ENCODE assay signal across 8 mouse cellular contexts in the genomic region with DNA sequence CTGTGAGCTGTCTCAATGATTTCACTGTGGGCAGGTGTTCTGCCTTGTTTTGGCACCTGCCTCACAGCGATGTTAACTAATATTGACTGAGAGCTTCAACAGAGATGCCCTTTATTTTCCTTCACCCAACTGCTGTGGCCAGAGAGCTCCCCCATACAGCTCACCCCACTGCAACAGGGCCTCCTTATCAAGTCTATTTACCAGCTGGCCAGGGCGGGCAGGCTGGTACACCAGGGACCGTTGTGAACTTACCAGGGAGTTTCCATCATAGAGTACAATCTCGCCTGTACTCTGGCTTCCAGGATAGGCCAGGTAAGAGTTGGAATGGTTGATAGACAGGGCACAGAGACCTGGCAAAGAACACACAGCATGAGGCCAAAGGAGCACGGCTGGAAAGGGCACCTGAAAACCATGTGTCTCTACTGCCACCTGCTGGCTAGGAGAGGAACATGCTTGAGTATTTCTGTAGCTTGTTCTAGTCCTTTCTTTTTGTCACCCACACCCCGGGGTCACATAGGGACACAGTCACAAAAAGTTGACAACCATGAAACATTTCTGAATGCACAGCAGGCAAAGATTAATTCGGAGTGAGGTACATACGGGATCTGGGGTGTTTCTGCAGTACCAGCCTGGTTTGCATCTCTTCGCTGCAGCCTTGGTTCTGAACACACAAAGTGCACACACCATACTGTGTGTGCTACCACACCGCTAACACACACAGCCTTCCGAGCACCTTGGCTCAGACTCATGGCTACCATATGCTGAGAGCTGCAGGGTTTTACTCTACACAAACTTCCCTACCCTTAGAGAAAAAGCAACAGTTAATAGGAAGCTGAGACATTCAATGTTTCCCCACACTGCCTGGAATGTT. TPM values are rescaled to one million over a fixed set of nuclear protein-coding genes. Genes with fewer than 3 reads are reported as not detected.
DNase-seq lines count a peak whose midpoint lies in the region; ATAC-seq and TF ChIP-seq lines count a peak whose summit lies in the region.

No protein-coding gene starts in this region.

- no peaks in the 10 kb centered on the region for H3K27me3 ChIP-seq in hindbrain, embryonic 10.5 days (ENCODE audit: insufficient read depth, poor library complexity, severe bottlenecking)
- no peaks in the 10 kb centered on the region for H3K27me3 ChIP-seq in hindbrain, embryonic 12.5 days
- no peaks in the 10 kb centered on the region for H3K27me3 ChIP-seq in kidney, adult 2 months (replicated peaks; ENCODE audit: control insufficient read depth, insufficient read depth, low read length)
- H3K27me3 ChIP-seq in limb, embryonic 11.5 days (ENCODE audit: control insufficient read depth, insufficient read depth, low read length) = no peaks in the 10 kb centered on the region
- H3K27me3 ChIP-seq in midbrain, embryonic 15.5 days (replicated peaks) = no peaks in the 10 kb centered on the region

- H3K4me1 ChIP-seq in hindbrain, embryonic 10.5 days (replicated peaks) = peaks cover 38% of the 10 kb centered on the region
- peaks cover 5% of the 10 kb centered on the region; the same call in 1 of the 2 replicates for H3K4me1 ChIP-seq in hindbrain, embryonic 12.5 days
- H3K4me1 ChIP-seq in kidney, adult 2 months (ENCODE audit: control insufficient read depth, insufficient read depth, low read length) = no peaks in the 10 kb centered on the region
- H3K4me1 ChIP-seq in limb, embryonic 11.5 days (ENCODE audit: control insufficient read depth, insufficient read depth, low read length) = no peaks in the 10 kb centered on the region
- H3K4me1 ChIP-seq in midbrain, embryonic 15.5 days = no peaks in the 10 kb centered on the region

- TF ChIP-seq CTCF in kidney, adult 2 months (conservative IDR thresholded peaks at IDR 0.05; ENCODE audit: insufficient read depth, insufficient read length, low read depth, low read length) = peak; percentile 97

- H3K4me3 ChIP-seq in hindbrain, embryonic 10.5 days = no peak overlapping the region
- H3K4me3 ChIP-seq in hindbrain, embryonic 12.5 days = no peak overlapping the region
- no peak overlapping the region for H3K4me3 ChIP-seq in kidney, adult 2 months (ENCODE audit: insufficient read depth, low read depth, low read length)
- H3K4me3 ChIP-seq in limb, embryonic 11.5 days (ENCODE audit: low read depth, low read length) = no peak overlapping the region
- no peak overlapping the region for H3K4me3 ChIP-seq in midbrain, embryonic 15.5 days

- WGBS in hindbrain, embryonic 10.5 days = 47% methylated on average over 11 of the region's 11 CpGs
- 46% methylated on average over 11 of the region's 11 CpGs for WGBS in hindbrain, embryonic 12.5 days
- WGBS in kidney, adult 2 months = 50% methylated on average over 11 of the region's 11 CpGs
- 51% methylated on average over 11 of the region's 11 CpGs for WGBS in limb, embryonic 11.5 days
- 45% methylated on average over 11 of the region's 11 CpGs for WGBS in midbrain, embryonic 15.5 days

- no peaks in the 10 kb centered on the region for H3K9me3 ChIP-seq in hindbrain, embryonic 10.5 days
- H3K9me3 ChIP-seq in hindbrain, embryonic 12.5 days (replicated peaks) = no peaks in the 10 kb centered on the region
- no peaks in the 10 kb centered on the region for H3K9me3 ChIP-seq in limb, embryonic 11.5 days (ENCODE audit: control insufficient read depth, low read length)
- no peaks in the 10 kb centered on the region for H3K9me3 ChIP-seq in midbrain, embryonic 15.5 days

- H3K36me3 ChIP-seq in hindbrain, embryonic 10.5 days = no peaks in the 10 kb centered on the region
- no peaks in the 10 kb centered on the region for H3K36me3 ChIP-seq in hindbrain, embryonic 12.5 days
- H3K36me3 ChIP-seq in kidney, adult 2 months (ENCODE audit: control insufficient read depth, insufficient read depth, low read length) = peaks cover 2% of the 10 kb centered on the region
- H3K36me3 ChIP-seq in limb, embryonic 11.5 days (ENCODE audit: control insufficient read depth, insufficient read depth, low read length) = peaks cover 4% of the 10 kb centered on the region; the same call in 1 of the 2 replicates
- H3K36me3 ChIP-seq in midbrain, embryonic 15.5 days (replicated peaks) = no peaks in the 10 kb centered on the region

- no peak overlapping the region for H3K4me2 ChIP-seq in hindbrain, embryonic 12.5 days (replicated peaks)
- no peak overlapping the region for H3K4me2 ChIP-seq in limb, embryonic 11.5 days (ENCODE audit: low read depth, severe bottlenecking)
- no peak overlapping the region for H3K4me2 ChIP-seq in midbrain, embryonic 15.5 days

- peak overlapping the region; percentile 47; the same call in 1 of the 2 replicates for H3K27ac ChIP-seq in hindbrain, embryonic 10.5 days
- H3K27ac ChIP-seq in hindbrain, embryonic 12.5 days = no peak overlapping the region
- H3K27ac ChIP-seq in kidney, adult 2 months (ENCODE audit: insufficient read depth, low read depth, low read length) = no peak overlapping the region
- H3K27ac ChIP-seq in limb, embryonic 11.5 days (replicated peaks; ENCODE audit: low read depth, low read length) = no peak overlapping the region
- no peak overlapping the region for H3K27ac ChIP-seq in midbrain, embryonic 15.5 days

- DNase-seq in hindbrain, embryonic 10.5 days (ENCODE audit: low spot score) = peak; percentile 72
- peak; percentile 44 to 81 for DNase-seq in cerebellum, postnatal 4 days (ENCODE audit: low spot score in 2 of 2)
- peak; percentile 46 to 50 for DNase-seq in gastrocnemius, adult 8-10 months (ENCODE audit: low spot score in 2 of 2)
- peak; percentile 79 for DNase-seq in kidney, adult 2 months
- peak; percentile 83 for DNase-seq in limb, embryonic 11.5 days (ENCODE audit: low spot score)
- peak; percentile 71 for DNase-seq in spleen, adult 12 weeks (ENCODE audit: low spot score)

- TF ChIP-seq POLR2A in kidney, adult 2 months (IDR thresholded peaks at IDR 0.05; ENCODE audit: low read depth, low read length) = no peak

- H3K9ac ChIP-seq in hindbrain, embryonic 12.5 days = no peak overlapping the region
- no peak overlapping the region for H3K9ac ChIP-seq in limb, embryonic 11.5 days (ENCODE audit: low read length)
- no peak overlapping the region for H3K9ac ChIP-seq in midbrain, embryonic 15.5 days

- ATAC-seq in hindbrain, embryonic 12.5 days (ENCODE audit: low FRiP score) = no peak; the same call in 1 of the 2 replicates
- ATAC-seq in limb, embryonic 11.5 days (ENCODE audit: insufficient number of reproducible peaks, low FRiP score, low TSS enrichment, low read depth) = no peak; the same call in 1 of the 2 replicates
- peak; percentile 63; the same call in 1 of the 2 replicates for ATAC-seq in midbrain, embryonic 15.5 days (replicated peaks)

RNA-seq across cellular contexts. Expression of a gene that starts 26.7 kb away (rescaled TPM):
- 16.0 and 16.2 TPM in 2 replicates for polyA plus RNA-seq in hindbrain, embryonic 10.5 days (2016; fragmentation: Nextera tagmentation; extraction: Ambion mirVana)
- 25.1 and 27.5 TPM in 2 replicates for polyA plus RNA-seq in hindbrain, embryonic 12.5 days (2016; fragmentation: Nextera tagmentation; extraction: Ambion mirVana)
- 10 to 100 TPM; 47.2 to 68.4 (median 59.2) TPM for total RNA-seq in gastrocnemius, adult 8-10 months (2022)
- polyA plus RNA-seq in kidney, adult 2 months (2012; rRNA removed) = 22.7 and 25.2 TPM in 2 replicates
- polyA plus RNA-seq in limb, embryonic 11.5 days (2014; fragmentation: Nextera tagmentation; extraction: Ambion mirVana) = 23.3 and 27.7 TPM in 2 replicates
- polyA plus RNA-seq in midbrain, embryonic 15.5 days (2015; fragmentation: Nextera tagmentation; extraction: Ambion mirVana) = 14.8 and 15.2 TPM in 2 replicates
